Mouse (Mus musculus): ENCODE measurements around the gene Tnfrsf4.

GRCm38 (mm10) chr4:156065156-156065894 lies 51.7 kb downstream of the Tnfrsf4 start:
- TF ChIP-seq POLR2A (IDR thresholded peaks at IDR 0.05; ENCODE audit: borderline replicate concordance, extremely low read depth, insufficient read depth, insufficient read length, poor library complexity, severe bottlenecking) (no peak), CTCF (IDR thresholded peaks at IDR 0.05; ENCODE audit: borderline replicate concordance, extremely low read depth, insufficient read depth, insufficient read length) (no peak)
